Mouse (Mus musculus) telencephalon, adult 2 months (tissue): ENCODE measurements at regions not wholly inside any gene's neighbourhood (a gene's known extent, or its start where the extent isn't known, plus 50 kb on each side); places are given as distances from the start of the nearest gene placed in this dataset.

ENCODE experiments used
- DNase-seq: peaks from one replicate; pipeline ENCODE4 v3.0.0-alpha.2; 2011; ENCODE audit warnings: low read depth, low spot score

GRCm38 (mm10) chr5:146684429-146684828 lies 99.4 kb upstream of the Gpr12 start:
- DNase-seq: no peak

DNA sequence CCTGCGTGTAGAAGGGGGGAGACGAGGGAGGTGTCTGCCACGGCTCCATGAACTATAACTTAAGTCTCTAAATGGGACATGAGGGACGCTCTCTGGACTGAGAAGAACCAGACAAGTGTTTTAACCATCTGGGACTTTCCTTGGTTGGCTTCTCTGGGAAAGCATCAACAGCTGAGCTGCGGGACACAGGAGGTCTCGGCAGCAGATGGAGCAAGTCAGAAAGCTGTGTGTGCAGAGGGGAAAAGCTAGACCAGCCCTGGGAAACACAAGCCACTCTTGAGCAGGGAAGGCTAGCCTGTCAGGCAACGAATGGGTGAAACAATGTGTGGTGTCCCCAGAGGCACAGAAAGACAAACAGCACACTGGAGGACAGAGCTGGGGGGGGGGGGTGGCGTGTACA lies 98.5 kb upstream of the Gpr12 start:
- DNase-seq: no peak

GRCm38 (mm10) chr5:146682893-146683292 lies 97.9 kb upstream of the Gpr12 start:
- no peak for DNase-seq

GRCm38 (mm10) chr5:146681512-146681911 lies 96.5 kb upstream of the Gpr12 start:
- no peak for DNase-seq

GRCm38 (mm10) chr5:146679198-146679681 lies 94.2 kb upstream of the Gpr12 start:
- DNase-seq: no peak

DNA sequence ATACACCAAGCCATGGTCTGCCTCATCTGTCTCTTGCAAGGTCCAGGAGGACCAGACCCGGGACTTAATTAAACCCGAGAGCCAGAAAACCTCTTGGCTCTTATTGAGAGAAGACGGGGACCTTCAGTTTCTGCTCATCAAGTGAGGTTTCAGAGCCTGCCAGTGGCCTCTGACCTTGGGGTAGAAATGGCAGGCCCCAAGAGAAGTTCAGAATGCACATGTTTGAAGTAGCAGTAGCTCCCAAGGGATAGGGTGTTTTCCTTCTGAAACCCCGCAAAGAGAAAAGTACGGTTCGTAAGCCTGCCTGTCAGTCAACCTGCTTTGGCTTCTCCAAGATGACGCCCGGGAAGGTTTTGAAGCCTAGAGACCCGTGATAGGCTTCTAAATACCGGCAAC lies 93.7 kb upstream of the Gpr12 start:
- DNase-seq: no peak

DNA sequence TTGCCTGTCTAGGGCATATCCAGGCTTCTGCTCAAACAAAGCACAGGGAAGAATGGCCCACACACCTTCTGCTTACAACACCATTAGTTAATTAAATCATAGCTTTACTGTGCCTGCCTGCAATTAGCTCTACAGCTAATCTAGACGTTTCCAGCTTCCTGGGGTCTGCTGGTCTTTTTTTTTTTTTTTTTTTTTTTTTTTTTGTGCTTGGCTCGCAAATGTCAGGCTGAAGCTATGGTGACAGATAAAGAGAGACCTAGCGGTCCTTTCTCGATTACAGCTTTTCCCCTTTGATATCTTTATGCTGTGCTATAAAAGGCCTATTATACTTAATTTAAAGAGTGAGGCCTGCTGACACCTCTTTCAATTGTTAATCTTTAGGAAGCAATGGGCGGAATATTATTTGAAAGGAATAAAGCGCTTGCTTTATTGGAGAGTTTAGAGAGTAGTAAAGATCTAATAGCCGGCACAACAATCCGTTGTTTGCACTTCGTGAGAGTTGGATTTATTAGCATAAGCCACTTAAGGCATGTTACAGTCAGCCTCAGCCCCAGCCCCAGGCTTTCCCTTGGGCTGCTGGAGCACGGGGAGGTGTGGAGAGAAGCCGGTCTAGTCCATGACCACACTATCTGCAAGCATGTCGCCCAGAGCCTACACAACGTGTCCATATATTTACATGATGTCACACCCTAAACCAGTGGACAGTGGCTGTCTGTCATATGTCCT lies 93.2 kb upstream of the Gpr12 start:
- DNase-seq: no peak

- DNase-seq: no peak
Observed at GRCm38 (mm10) chr5:146677151-146677515, 92.1 kb upstream of the Gpr12 start.

DNA sequence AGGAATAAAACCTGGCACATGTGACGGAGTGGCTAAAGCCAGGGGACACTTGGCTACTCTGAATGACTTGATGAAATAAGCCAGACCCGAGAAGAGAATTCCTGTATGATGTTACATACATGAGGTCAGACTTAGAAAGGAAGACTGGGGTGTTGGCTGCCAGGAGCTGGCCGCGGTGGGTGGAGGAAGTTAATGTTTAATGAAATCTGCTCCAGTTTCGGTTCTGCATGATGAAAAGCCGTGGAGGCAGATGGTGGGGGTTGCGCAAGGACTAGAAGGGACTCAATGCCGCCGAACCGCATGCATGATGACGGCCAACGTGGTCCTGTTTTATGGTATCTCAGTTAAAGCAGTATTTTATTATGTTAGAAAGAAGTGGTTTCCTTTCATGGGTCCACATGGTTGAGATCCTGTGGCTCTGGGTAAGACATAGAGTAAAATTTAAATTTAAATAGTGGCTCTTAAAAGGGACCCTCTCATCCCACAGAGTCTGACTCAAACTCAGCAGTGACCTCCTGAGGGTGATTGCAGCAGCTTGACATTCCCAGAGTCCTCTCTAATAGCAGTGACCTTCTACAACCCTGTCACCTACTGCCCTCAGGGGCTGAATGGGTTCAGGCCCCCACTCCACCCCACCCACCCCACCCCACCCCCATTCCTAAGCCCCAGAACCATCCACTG lies 91.6 kb upstream of the Gpr12 start:
- no peak for DNase-seq

- DNase-seq: no peak
Observed at GRCm38 (mm10) chr5:146675887-146676277, 90.8 kb upstream of the Gpr12 start.

GRCm38 (mm10) chr5:146675006-146675886 lies 90.2 kb upstream of the Gpr12 start:
- DNase-seq: no peak

DNA sequence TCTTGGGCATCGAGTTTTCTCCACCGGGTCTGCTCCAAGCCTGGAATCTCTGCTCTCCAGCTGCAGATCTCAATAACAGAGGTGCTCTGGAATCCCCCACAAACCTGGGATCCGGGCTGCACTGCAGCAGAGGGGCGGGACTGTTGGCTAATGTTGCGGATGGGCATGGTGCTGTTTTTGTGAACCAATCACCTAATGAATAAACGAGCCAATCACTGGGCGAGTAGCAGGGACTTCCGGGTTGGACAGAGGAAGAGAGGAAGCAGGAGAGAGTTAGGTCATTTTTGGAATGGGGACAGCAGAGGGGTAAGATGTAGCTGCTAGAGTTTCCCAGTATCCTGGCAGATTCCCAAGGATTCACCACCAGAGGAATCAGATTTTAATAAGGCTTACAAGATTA lies 76.7 kb upstream of the Gpr12 start:
- no peak for DNase-seq

- DNase-seq: no peak
Observed at GRCm38 (mm10) chr5:146657228-146657627, 72.2 kb upstream of the Gpr12 start.

GRCm38 (mm10) chr5:146655394-146655793 lies 70.4 kb upstream of the Gpr12 start:
- DNase-seq: no peak

GRCm38 (mm10) chr5:146653686-146654450 lies 68.8 kb upstream of the Gpr12 start:
- no peak for DNase-seq

DNA sequence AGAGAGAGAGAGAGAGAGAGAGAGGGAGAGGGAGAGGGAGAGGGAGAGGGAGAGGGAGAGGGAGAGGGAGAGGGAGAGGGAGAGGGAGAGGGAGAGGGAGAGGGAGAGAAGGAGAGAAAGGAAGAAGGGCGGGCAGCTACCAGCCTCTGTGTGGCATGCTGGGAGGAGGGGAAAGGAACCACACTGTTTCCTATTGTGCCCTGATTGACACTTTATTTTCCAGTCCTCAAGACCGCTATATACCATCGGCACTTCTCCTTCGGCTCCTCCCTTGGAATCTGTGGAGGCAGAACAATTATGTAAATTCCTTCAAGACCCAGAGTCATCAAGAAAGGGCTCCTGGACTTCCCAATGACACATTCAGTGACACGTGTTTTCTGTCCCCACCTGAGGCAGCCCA lies 67.8 kb upstream of the Gpr12 start:
- DNase-seq: no peak

GRCm38 (mm10) chr5:146648519-146649060 lies 63.6 kb upstream of the Gpr12 start:
- DNase-seq: no peak

DNA sequence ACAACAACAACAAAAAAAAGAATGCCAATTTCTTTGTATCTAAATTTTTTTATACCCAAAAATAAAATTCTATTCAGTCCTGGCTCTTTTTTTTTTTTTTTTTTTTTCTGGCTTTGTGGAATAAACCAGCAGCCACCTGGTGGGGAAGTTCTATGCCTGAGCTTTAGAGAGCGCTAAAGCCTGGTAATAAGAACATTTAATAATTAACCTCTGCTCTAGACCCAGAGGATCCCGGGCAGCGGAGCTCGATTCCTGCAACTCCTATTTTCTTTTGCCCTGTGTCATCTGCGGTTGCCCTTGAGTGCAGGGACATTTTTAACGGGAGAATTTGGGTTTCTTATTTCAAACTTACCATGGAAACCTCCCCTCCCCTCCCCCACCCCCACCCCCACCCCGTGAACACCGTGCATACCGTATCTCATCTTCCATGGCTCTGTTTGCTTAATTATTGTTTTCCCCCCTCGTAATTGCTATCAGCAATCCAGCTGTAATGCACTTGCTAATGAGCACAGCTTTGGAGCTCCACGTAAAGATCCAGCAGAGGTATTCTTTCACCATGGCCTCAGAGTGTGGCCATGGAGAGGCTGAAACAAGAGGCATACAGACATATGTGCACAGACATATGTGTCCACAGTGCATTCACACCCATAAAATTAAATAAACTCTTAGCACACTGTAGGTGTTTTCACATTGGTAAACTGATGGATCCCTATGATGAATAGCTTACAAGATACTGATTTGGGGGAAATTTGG lies 62.8 kb upstream of the Gpr12 start:
- no peak for DNase-seq

- peak; percentile 61 for DNase-seq
Observed at GRCm38 (mm10) chr5:146644499-146644898, 59.5 kb upstream of the Gpr12 start.

GRCm38 (mm10) chr5:146641931-146642330 lies 56.9 kb upstream of the Gpr12 start:
- no peak for DNase-seq

DNA sequence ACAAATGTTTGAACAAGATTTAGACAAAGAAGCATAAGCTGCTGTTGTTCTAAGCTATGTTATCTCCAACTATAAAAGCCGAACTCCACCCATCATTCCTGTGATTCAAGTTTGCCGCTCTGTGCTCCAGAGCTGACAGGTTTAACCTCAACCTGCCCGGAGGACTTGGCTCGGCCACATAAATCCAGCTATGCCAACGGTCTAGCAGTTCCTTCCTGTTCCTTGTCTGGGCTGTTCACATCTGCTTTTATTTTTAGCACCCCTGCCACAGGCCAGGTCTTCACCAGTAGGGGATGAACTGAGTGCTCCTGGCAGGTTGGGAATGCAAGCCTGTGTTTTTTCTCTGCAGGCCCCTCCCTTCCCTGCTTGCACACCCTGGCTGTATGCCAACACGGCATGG lies 51.8 kb upstream of the Gpr12 start:
- DNase-seq: no peak
